Mouse (Mus musculus): ENCODE data around the gene Taf9. TPM values are rescaled to one million over a fixed set of nuclear protein-coding genes. Genes with fewer than 3 reads are reported as not detected.
A peak's percentile ranks its signal among the peaks of the same experiment; 100 is the strongest.

The Taf9 gene
- polyA plus RNA-seq, 1 experiment from 2014 or later = 23.1 TPM

DNA sequence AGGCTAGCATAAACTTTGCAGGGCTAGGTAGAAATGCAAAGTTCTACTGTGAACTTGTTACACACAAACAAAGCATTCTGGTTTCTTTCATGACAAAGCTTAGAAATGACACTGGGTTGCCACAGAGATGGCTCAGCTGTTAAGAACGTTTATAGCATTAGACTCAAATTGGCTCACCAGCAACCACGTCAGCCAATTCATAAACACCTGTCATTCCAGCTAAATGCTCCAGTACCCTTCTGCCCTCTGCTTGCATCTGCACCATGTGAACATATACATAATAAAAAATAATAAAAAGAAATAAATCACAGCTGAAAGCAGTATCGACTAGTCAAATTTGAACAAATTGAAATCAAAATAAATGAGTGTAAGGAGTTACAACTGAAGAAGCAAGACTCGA, 29.1 kb upstream of the Taf9 start:
- no peak overlapping the region for H3K27ac ChIP-seq (replicated peaks)
- no peaks in the 10 kb centered on the region for H3K9me3 ChIP-seq
- H3K27me3 ChIP-seq (replicated peaks; ENCODE audit: low read depth, poor library complexity, severe bottlenecking) = peaks cover 7% of the 10 kb centered on the region
- WGBS = 90% methylated on average over 4 of the region's 4 CpGs
- H3K36me3 ChIP-seq (replicated peaks) = peaks cover 93% of the 10 kb centered on the region
- DNase-seq (ENCODE audit: low spot score) = no peak
- H3K4me1 ChIP-seq = no peaks in the 10 kb centered on the region
- H3K4me3 ChIP-seq = no peak overlapping the region

DNA sequence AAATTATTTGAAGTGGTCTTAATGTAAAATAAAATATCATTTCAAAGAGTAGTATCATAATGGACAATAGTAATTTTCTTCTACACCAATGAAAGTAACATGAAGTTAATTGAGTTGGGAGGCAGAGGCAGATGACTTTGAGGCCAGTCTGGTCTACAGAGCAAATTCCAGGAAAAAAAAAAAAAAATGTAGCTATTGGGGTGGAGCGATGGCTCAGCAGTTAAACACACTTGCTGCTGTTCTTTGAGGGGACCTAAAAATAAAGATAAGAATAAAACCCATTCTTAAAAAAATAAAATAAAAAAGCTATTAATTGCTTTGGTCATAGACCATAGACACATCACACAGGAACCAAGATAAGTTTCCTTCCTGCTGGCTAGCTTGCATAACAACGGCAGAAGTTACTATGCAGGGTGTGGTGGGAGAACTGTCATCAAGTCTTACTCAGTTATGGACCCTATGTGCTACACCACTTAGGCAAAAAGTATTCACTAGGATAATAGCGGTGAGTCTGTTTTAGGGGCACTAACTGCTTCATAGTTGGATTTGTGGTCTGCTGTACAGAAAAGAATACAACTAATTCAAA, 17.2 kb upstream of the Taf9 start:
- H3K27me3 ChIP-seq (replicated peaks; ENCODE audit: low read depth, poor library complexity, severe bottlenecking) = no peaks in the 10 kb centered on the region
- DNase-seq (ENCODE audit: low spot score) = no peak
- H3K36me3 ChIP-seq (replicated peaks) = peaks cover 98% of the 10 kb centered on the region
- 97% methylated on average over 3 of the region's 3 CpGs for WGBS
- no peaks in the 10 kb centered on the region for H3K4me1 ChIP-seq
- no peak overlapping the region for H3K4me3 ChIP-seq
- H3K27ac ChIP-seq (replicated peaks) = no peak overlapping the region
- no peaks in the 10 kb centered on the region for H3K9me3 ChIP-seq

DNA sequence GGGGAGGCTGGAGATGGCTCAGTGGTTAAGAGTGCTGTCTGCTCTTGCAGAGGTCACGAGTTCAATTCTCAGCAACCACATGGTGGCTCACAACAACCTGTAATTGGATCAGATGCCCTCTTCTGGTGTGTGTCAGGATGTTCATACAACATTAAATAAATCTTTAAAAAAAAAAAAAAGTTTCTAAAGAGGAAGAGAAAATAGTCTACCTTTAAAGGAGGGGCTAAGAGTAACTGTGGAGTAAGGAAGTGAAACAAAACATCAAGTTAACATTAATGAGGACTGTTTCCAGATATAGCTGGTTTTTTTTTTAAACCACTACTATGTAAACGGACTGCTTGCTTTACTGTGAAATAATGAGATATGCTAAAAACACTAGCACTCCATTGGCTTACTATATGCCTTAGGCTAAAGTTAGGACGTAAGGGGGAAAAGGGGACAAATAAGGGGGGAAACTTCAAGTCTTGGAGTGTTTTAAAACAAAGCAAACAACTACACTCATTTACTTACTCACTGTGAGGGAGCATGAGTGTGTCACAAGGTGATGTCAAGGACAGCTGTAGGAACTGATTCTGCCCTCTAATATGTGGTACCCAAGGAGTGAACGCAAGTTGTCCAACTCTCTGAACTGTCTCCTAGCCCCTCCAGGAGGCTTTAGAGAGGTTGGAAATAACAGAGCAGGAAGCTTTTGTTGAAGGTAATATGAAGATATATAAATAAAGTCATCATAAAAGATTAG, 8.7 kb upstream of the Taf9 start:
- Histone ChIP-seq H3K4me1 (no peaks in the 10 kb centered on the region), H3K36me3 (replicated peaks) (peaks cover 94% of the 10 kb centered on the region), H3K27ac (replicated peaks) (no peak overlapping the region), H3K9me3 (no peaks in the 10 kb centered on the region), H3K27me3 (replicated peaks; ENCODE audit: low read depth, poor library complexity, severe bottlenecking) (no peaks in the 10 kb centered on the region), H3K4me3 (no peak overlapping the region)
- WGBS = 90% methylated on average over 4 of the region's 4 CpGs
- no peak for DNase-seq (ENCODE audit: low spot score)

DNA sequence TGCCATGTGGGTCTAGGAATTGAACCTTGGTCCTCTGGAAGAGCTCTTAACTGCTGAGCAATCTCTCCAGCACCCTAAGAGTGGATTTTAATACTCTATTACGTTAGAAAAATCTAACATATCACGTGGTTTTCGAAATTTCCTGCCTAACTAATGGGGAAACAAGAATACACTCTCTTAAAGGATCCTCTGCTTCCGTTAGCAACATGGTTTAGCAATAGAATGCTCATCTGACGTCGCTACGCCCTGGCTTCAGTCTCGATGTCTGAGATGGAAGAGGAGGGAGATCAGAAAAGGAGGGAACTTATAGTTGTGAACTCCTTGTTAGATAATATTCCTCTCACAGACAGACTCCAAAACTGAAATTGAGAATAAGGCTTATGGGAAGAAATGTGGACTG, 3.2 kb upstream of the Taf9 start:
- peaks cover 46% of the 10 kb centered on the region for H3K36me3 ChIP-seq (replicated peaks)
- H3K9me3 ChIP-seq = no peaks in the 10 kb centered on the region
- H3K4me3 ChIP-seq = no peak overlapping the region
- no peak for DNase-seq (ENCODE audit: low spot score)
- no peaks in the 10 kb centered on the region for H3K27me3 ChIP-seq (replicated peaks; ENCODE audit: low read depth, poor library complexity, severe bottlenecking)
- 95% methylated on average over 8 of the region's 8 CpGs for WGBS
- no peak overlapping the region for H3K27ac ChIP-seq (replicated peaks)
- H3K4me1 ChIP-seq = peaks cover 13% of the 10 kb centered on the region

DNA sequence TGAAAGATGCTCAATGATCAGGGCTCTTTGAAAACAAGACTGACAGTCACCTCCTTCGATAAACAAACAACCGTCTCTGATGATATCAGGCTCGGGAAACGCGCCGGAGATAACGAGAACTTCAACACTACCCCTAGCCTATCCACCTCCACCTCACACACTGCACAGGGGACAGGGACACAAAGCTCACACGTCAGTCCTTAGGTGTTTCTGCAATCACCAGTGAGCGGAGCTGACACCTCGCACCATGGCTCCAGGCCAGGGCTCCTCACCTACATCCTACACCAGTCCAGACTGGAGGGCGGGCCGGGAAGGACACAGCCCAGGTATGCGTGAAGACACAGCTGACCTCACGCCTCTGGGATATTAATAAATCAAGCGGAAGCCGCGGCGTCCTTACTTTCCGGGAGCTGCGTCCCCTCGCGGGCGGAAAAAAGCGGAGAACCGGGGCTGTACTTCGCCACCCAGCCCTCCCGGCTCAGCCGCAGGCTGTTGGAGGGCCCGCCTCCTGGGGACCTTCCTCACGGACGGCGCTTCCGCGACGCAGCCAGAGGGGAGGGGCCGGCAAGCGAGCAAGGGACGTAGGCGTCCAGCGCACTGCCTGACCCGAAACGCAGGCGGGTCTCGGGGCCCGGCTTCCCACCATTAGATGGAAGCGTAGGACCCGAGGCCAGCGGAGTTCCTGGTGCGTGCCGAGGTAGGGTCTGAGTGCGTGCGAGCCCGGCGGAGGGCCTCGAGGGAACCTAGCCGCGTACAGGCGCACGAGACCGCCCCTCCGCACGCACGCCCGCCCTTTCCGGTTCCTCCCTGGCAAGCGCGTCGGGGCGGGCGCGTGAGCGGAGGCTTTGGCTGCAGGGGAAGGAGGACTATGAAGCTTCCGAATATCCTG, 585 bp upstream of the Taf9 start, which contains the start of the genes Ak6 and Rad17:
Gene Ak6, plus strand, starts transcription at position 430 of the 889 bp plus-strand sequence.
Gene Rad17, minus strand, starts transcription at position 502 of the 889 bp plus-strand sequence.
- Histone ChIP-seq H3K9me3 (no peaks in the 10 kb centered on the region), H3K4me1 (peaks cover 13% of the 10 kb centered on the region), H3K4me3 (peak within 1 kb of the TSS; percentile 97), H3K27me3 (replicated peaks; ENCODE audit: low read depth, poor library complexity, severe bottlenecking) (no peaks in the 10 kb centered on the region), H3K36me3 (replicated peaks) (peaks cover 41% of the 10 kb centered on the region), H3K27ac (replicated peaks) (peak within 1 kb of the TSS; percentile 100)
- under 1% methylated on average over 73 of the region's 73 CpGs for WGBS
- DNase-seq (ENCODE audit: low spot score) = peak; percentile 93

DNA sequence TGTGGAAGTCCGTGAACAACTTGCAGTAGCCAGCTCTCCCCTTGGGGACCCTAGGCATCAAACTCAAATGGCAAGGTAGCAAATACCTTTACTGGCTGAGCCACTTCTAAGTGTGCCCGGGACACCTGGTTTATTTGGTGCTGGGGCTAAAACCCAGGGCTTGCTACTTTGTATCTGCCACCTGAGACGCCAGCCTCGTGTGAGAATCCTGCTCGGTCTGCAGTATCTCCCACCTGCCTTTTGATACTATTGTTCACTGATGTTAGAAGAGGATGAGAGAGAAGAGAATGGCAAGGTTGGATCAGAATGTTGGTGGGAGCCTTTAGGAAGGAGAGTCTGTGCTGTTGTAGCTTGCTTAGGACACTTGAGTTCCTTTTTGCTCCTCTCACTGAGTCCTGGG, 6.7 kb downstream of the Taf9 start:
- H3K36me3 ChIP-seq (replicated peaks) = peaks cover 57% of the 10 kb centered on the region
- no peak overlapping the region for H3K27ac ChIP-seq (replicated peaks)
- no peaks in the 10 kb centered on the region for H3K4me1 ChIP-seq
- DNase-seq (ENCODE audit: low spot score) = no peak
- no peak overlapping the region for H3K4me3 ChIP-seq
- WGBS = 90% methylated on average over 5 of the region's 5 CpGs
- H3K9me3 ChIP-seq = no peaks in the 10 kb centered on the region
- H3K27me3 ChIP-seq (replicated peaks; ENCODE audit: low read depth, poor library complexity, severe bottlenecking) = no peaks in the 10 kb centered on the region

DNA sequence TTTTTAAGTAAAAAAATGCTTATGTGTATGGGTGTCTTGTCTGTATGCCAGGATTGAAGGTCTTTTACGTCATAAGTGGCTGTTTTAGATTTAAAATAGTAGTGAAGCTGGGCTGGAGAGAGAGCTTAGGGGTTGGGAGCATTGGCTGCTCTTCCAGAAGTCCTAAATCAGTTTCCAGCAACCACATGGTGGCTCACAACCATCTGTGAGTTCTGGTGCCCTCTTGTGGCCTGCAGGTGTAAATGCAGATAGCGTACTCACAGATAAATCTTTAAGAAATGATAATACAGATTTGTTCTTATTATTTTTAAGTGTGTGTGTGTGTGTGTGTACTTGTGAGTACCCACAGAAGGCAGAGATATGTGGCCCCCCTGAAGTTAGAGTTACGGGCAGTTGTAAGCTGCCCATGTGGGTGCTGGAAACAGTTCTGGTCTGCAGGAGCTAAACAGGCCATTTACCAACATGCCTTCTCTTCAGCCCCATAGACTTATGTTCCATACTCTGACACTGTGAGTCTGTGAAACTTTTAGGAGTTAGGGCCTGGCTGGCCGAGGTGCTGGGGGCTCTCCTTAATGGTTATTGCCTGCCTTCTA, 8.6 kb downstream of the Taf9 start:
- peaks cover 60% of the 10 kb centered on the region for H3K36me3 ChIP-seq (replicated peaks)

DNA sequence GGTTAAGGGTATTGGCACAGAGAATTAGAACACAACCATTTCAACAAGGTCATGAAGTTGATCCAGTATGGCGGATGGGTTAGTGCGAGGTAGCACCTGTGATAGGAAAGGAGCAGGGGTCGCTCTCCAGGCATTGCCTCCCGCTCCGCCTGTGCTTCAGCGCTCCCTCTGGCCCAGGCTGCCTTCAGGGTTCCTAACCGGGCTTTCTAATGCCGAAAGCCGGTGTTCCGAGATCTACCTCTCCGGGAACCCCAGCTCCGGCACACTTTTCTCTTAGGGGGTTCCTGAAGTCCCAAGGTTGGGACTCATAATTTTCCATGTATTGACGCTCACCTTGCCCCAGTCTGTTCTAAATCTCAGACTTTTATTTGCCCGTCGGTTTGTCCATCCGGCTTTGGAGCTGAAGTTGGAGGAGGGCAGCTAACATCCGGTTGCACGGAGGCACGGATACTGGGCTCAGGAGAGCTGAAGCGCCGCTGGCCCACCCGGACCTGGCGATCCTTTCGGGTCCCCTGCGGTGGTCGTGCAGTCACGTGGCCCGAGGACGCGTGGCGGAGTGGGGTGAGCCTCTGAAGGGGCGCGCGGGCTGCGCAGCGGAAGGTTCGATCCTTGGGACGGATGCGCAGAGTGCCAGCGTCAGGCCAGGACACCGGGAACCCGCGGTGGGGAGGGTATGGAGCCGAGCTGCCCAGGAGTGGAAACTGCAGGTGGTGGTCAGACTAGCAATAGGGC, 18.1 kb downstream of the Taf9 start, which contains the start of gene Ccdc125:
Gene Ccdc125, plus strand, starts transcription at position 427 of the 732 bp plus-strand sequence.
- Histone ChIP-seq H3K4me1 (no peaks in the 10 kb centered on the region; the same call in 1 of the 2 replicates), H3K36me3 (replicated peaks) (peaks cover 25% of the 10 kb centered on the region), H3K27me3 (replicated peaks; ENCODE audit: low read depth, poor library complexity, severe bottlenecking) (no peaks in the 10 kb centered on the region), H3K27ac (replicated peaks) (peak within 1 kb of the TSS; percentile 89), H3K4me3 (peak within 1 kb of the TSS; percentile 77), H3K9me3 (no peaks in the 10 kb centered on the region)
- peak; percentile 77 for DNase-seq (ENCODE audit: low spot score)
- WGBS = under 1% methylated on average over 44 of the region's 44 CpGs

More for the DNA sequence above, 8.6 kb downstream of the Taf9 start:
- peak; percentile 67 for DNase-seq (ENCODE audit: low spot score)
- no peaks in the 10 kb centered on the region for H3K27me3 ChIP-seq (replicated peaks; ENCODE audit: low read depth, poor library complexity, severe bottlenecking)
- no peak overlapping the region for H3K4me3 ChIP-seq
- no peak overlapping the region for H3K27ac ChIP-seq (replicated peaks)
- 49% methylated on average over 4 of the region's 4 CpGs for WGBS
- no peaks in the 10 kb centered on the region for H3K4me1 ChIP-seq
- no peaks in the 10 kb centered on the region for H3K9me3 ChIP-seq

DNA sequence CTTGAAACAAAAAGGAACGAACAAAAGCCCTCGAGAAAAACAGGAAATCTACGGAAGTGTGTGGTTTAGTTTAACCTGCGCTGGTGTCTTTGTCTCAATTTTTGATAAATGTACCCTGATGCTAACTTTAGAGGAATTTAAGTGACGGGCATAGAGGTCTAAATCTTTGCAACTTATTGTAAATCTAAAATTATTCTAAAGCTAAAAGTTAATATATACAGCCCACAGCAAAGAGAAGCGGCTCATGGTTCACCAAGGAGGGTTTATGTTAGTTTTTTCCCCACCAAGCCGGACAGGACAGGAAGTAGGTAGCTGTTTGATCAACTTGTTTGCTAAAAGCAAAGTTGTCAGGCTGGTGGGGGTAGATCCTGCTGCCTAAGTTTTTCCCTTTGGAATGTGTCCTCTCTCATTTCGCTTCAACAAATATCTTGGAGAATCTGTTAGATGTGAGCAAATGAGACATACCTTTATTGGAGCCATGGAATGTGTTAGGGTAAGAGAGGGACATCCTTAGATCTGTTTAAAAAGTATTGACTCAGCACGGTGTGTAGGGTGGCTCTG, 18.9 kb downstream of the Taf9 start:
- H3K4me1 ChIP-seq = no peaks in the 10 kb centered on the region; the same call in 1 of the 2 replicates
- WGBS = 57% methylated on average over 9 of the region's 9 CpGs
- H3K36me3 ChIP-seq (replicated peaks) = peaks cover 20% of the 10 kb centered on the region
- H3K27ac ChIP-seq (replicated peaks) = peak overlapping the region; percentile 89; the same call in 1 of the 2 replicates
- DNase-seq (ENCODE audit: low spot score) = no peak
- H3K4me3 ChIP-seq = peak overlapping the region; percentile 77
- no peaks in the 10 kb centered on the region for H3K9me3 ChIP-seq
- no peaks in the 10 kb centered on the region for H3K27me3 ChIP-seq (replicated peaks; ENCODE audit: low read depth, poor library complexity, severe bottlenecking)

DNA sequence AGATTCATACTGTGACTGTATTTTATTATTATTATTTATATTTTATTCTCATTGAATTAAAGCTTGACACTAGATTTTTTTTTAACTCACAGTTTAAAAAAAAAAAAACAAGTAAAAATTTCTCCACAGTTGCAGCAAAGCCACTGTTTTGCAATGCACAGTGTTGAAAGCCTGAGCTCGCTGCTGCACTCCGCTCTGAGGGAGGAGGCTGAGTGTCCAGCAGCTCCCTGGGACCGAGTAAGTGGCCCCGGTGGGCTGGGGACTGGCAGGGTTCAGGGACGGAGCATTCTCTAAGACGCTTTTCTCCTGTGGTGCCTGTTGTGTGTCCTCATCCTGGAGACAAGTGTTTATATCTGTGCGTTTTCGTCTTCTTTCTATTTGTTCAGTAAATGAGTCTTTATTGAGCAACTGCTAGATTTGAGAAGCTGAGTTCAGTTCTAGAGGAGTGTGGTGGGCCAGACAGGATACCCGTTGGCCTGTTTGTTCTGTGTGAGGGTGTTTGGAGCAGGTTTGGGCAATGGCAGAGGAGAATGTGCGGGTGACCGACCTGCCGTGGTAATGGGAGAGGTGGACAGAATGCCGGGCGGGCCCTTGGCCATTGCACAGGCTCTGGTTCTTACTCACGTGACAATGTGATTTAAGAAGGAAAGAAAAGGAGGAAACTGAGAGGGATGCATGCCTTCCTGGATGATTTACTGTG, 24.7 kb downstream of the Taf9 start:
- Histone ChIP-seq H3K27me3 (replicated peaks; ENCODE audit: low read depth, poor library complexity, severe bottlenecking) (no peaks in the 10 kb centered on the region), H3K27ac (replicated peaks) (no peak overlapping the region), H3K36me3 (replicated peaks) (no peaks in the 10 kb centered on the region), H3K9me3 (no peaks in the 10 kb centered on the region), H3K4me3 (no peak overlapping the region), H3K4me1 (no peaks in the 10 kb centered on the region)
- DNase-seq (ENCODE audit: low spot score) = no peak
- WGBS = 86% methylated on average over 15 of the region's 15 CpGs

DNA sequence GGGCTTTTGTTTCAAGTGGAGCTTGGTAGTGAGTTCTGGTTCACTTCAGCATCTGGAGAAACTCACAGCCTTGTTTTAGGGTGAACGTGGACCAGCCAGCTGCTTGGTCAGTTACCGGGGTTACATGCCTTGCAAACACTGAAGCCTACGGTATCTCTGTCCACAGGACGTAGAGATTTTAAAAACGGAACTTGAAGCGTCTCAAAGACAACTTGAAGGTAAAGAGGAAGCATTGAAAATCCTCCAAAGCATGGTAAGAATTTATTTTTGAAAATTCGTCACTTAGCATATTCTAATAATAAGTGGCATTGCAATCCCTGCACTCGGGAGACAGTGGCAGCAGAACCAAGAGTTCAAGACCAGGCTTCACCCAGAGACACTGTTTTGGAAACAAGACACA, 30.2 kb downstream of the Taf9 start:
- Histone ChIP-seq H3K27me3 (replicated peaks; ENCODE audit: low read depth, poor library complexity, severe bottlenecking) (no peaks in the 10 kb centered on the region), H3K4me3 (no peak overlapping the region), H3K36me3 (replicated peaks) (no peaks in the 10 kb centered on the region), H3K4me1 (no peaks in the 10 kb centered on the region), H3K9me3 (no peaks in the 10 kb centered on the region), H3K27ac (replicated peaks) (no peak overlapping the region)
- WGBS = 88% methylated on average over 8 of the region's 8 CpGs
- DNase-seq (ENCODE audit: low spot score) = no peak

Measured in embryonic facial prominence, embryonic 10.5 days (tissue).